Mouse (Mus musculus) layer of hippocampus, adult 18-20 months (tissue): ENCODE measurements at regions not wholly inside any gene's neighbourhood (a gene's known extent, or its start where the extent isn't known, plus 50 kb on each side); places are given as distances from the start of the nearest gene placed in this dataset.
"Not testable (repeated sequence)": the region's sequence is repeated elsewhere in the genome, so short reads cannot be mapped to it uniquely, and the experiment has no call there.

Experiments used
- DNase-seq, 2 experiments: peaks; one replicate each; pipeline ENCODE4 v3.0.0; 2022; ENCODE audit warnings: low spot score in 2 of 2

DNA sequence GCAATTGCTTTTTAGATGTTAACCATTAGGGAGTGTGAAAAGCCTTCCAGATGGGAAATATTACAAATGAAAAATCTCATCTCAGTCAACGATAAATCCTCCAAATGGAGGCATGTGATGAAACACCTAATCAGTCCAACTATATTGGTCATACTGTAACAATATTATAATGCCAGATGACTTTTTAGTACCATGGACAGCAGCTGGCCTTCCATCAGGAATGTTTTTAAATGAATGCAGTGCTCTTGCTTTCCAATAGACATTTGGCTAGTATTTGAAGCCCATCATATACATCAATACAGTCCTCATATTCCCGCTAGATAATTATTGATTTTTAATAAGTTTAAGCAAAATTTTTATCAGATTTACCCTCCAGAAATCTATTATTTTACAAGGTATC is 489.8 kb upstream of the Brinp1 start:
- DNase-seq, result no peak

GRCm38 (mm10) chr4:69435390-69435789 is 481.2 kb upstream of the Brinp1 start:
- DNase-seq, result no peak

DNA sequence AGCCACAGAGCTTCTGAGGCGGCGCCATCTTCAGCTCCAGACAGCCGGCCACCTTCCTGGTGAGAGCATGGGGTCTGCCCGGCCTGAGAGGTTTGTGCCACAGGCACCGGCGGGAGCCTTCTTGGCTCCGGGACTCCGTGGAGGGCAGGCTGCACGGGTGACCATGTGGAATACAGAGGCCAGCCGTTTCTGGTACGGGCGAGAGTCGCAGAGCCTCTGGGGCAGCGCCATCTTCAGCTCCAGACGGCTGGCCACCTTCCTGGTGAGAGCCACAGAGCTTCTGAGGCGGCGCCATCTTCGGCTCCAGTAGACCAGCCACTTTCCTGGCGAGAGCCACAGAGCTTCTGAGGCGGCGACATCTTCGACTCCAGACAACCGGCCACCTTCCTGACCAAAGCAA is 456.2 kb upstream of the Brinp1 start:
- not testable (repeated sequence) for DNase-seq

DNA sequence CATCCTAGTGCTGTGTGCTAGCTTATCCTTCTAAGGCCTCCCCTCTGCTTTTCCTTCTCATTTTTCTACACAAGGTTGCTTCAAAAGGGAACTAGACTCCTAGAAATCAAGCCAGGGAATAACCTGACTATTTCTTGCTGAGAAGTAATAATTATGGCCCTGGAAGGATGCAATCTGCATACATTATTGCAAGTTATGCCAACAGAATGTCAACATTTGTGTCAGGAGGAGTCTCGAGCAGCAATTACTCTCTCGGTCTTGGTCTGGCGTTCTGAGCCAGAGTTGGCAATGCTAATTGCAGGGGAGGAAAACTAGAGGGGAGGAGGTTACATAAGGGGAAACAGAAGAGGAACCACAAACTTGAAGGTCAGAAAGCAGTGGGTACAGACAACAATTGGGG is 441.3 kb upstream of the Brinp1 start:
- DNase-seq, result peak in 1 of 2 experiments; percentile 13

GRCm38 (mm10) chr4:69383318-69383717 is 429.1 kb upstream of the Brinp1 start:
- DNase-seq, result no peak

DNA sequence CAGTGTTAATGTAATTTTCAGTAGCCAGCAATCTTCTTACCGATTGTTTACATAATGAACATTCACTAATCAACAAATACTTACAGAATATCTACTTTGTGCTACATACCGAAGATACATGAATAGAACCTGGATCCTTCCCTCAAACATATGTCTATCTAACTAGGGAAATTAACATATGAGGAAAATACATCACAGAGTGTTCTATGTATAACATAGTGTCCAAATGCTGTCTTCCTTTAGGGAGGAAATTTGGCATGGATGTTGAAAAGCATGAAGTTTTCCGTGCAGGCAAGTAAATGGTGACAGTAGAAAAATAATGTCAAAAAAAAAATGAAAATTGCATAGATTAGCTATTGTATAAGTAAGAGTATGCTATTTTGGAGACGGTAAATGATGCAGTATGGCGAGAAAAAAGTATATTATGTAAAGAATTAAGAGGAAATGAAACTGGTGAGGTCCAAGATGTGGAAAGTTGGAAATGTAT is 392.8 kb upstream of the Brinp1 start:
- DNase-seq, result no peak

GRCm38 (mm10) chr4:69327606-69328005 is 373.4 kb upstream of the Brinp1 start:
- no peak for DNase-seq
